ENCODE assay signal across 10 mouse cellular contexts in the genomic region with DNA sequence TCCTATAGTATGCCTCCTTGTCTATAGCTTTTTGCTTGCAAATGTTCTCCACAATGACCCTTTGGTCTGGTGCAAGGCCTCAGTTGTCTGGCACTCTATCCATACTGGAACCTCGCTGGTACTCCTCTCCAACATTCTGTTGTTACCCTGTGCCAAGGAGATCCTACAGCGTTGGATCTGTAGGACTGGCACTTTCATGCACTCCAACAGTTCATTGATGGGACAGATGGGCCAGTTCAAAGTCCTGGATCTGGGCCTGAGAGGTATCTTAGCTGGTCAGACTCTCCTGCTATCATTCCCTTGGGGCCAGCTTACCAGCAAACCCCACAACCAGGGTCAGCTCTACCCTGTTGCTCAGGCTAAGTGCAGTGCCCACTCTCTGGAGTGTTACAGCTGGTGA.
"Had no signal": no experiment of that assay in that cellular context is flagged by ENCODE, and none has a peak within 500 bp of the region (broad histone marks: within the 10 kb centered on the region; RNA-seq: fewer than 3 reads in every experiment).

No protein-coding gene starts in this region.

- DNase-seq: embryo, embryonic 11 days; forebrain, postnatal 0 days; gastrocnemius, adult 2 months; gastrocnemius, postnatal 10 days; gastrocnemius, postnatal 14 days; gastrocnemius, postnatal 25 days; gastrocnemius, postnatal 36 days; heart, adult 11 months; heart, adult 18-20 months; heart, adult 2 months had no signal
